Comparison of ENCODE assay signal across 19 mouse cellular contexts in the genomic region with DNA sequence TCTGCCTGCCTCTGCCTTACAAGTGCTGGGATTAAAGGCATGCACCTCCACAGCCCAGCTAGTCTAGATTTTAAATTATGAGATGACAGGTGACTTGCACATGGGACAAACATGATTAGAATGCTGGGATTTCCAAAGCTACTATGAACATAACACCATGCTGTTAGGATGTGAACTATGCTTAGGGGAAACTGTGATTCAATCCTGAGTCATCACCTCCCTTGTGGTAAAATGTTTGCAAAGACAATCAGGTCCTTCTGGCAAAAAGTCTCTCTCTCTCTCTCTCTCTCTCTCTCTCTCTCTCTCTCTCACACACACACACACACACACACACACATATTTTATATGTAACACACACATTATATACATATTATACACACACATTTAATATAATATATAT.
"Had no signal": no experiment of that assay in that cellular context is flagged by ENCODE, and none has a peak within 500 bp of the region (broad histone marks: within the 10 kb centered on the region; RNA-seq: fewer than 3 reads in every experiment).

No protein-coding gene starts in this region.

- H3K4me1 ChIP-seq: lung, embryonic 15.5 days; midbrain, embryonic 12.5 days; neural tube, embryonic 13.5 days; neural tube, embryonic 15.5 days; stomach, embryonic 15.5 days had no signal

- H3K9me3 ChIP-seq: lung, embryonic 15.5 days; midbrain, embryonic 10.5 days; midbrain, embryonic 12.5 days; neural tube, embryonic 13.5 days; neural tube, embryonic 15.5 days; stomach, embryonic 15.5 days had no signal

- H3K4me2 ChIP-seq: lung, embryonic 15.5 days; midbrain, embryonic 12.5 days; neural tube, embryonic 13.5 days; neural tube, embryonic 15.5 days; stomach, embryonic 15.5 days had no signal

- H3K36me3 ChIP-seq: lung, embryonic 15.5 days; midbrain, embryonic 10.5 days; midbrain, embryonic 12.5 days; neural tube, embryonic 13.5 days; neural tube, embryonic 15.5 days; stomach, embryonic 15.5 days had no signal

- H3K27me3 ChIP-seq: lung, embryonic 15.5 days; midbrain, embryonic 12.5 days; neural tube, embryonic 13.5 days; neural tube, embryonic 15.5 days; stomach, embryonic 15.5 days had no signal

- H3K4me3 ChIP-seq: lung, embryonic 15.5 days; midbrain, embryonic 10.5 days; midbrain, embryonic 12.5 days; myocyte; neural tube, embryonic 13.5 days; neural tube, embryonic 15.5 days; stomach, embryonic 15.5 days had no signal

- H3K9ac ChIP-seq: liver, postnatal 0 days; lung, embryonic 15.5 days; midbrain, embryonic 12.5 days; neural tube, embryonic 13.5 days; neural tube, embryonic 15.5 days; stomach, embryonic 15.5 days had no signal

- H3K27ac ChIP-seq: lung, embryonic 15.5 days; midbrain, embryonic 10.5 days; midbrain, embryonic 12.5 days; neural tube, embryonic 13.5 days; neural tube, embryonic 15.5 days; stomach, embryonic 15.5 days; stomach, postnatal 0 days had no signal

- ATAC-seq: liver, postnatal 0 days; midbrain, embryonic 16.5 days had no signal

- DNase-seq: liver, postnatal 0 days; lung, adult 2 months; lung, postnatal 10 days; lung, postnatal 4 days; midbrain, embryonic 14.5 days; retina, postnatal 1 day; right cerebral cortex, adult 18-20 months; thymus, adult 2 months; thymus, postnatal 25 days; thymus, postnatal 4 days had no signal
